Mouse (Mus musculus) ES-E14 (cell line): ENCODE data around the gene Foxd1. TPM values are rescaled to one million over a fixed set of nuclear protein-coding genes. Genes with fewer than 3 reads are reported as not detected.

Experiments used
- DNase-seq: peaks from one replicate; pipeline ENCODE4 v3.0.0-alpha.2; 2013; ENCODE audit warnings: low read depth, low spot score
- H3K27ac ChIP-seq: 2 replicates; pipeline ENCODE4 v1.5.1; 2012; ENCODE audit warnings: low read depth, mild to moderate bottlenecking, low read length, moderate library complexity, mixed read lengths; ENCODE audit not compliant: poor library complexity, insufficient read depth, severe bottlenecking
- H3K36me3 ChIP-seq: 2 replicates; pipeline ENCODE4 v1.6.1; 2012; ENCODE audit warnings: mild to moderate bottlenecking, low read length, moderate library complexity, mixed read lengths; ENCODE audit not compliant: control insufficient read depth, poor library complexity, insufficient read depth, severe bottlenecking
- H3K4me1 ChIP-seq, 2 experiments: fragments of 150-350 bp in 1 of 2; sonication (generic) in 1 of 2; 2 replicates each; pipeline ENCODE4 v1.6.1; 2012; ENCODE audit warnings: low read length in 2 of 2, mild to moderate bottlenecking in 1 of 2, mixed read lengths in 1 of 2; ENCODE audit not compliant: control insufficient read depth in 2 of 2, insufficient read depth in 2 of 2, poor library complexity in 1 of 2
- H3K4me3 ChIP-seq, 2 experiments: fragments of 150-350 bp in 1 of 2; sonication (generic) in 1 of 2; 2 replicates each; pipeline ENCODE4 v1.5.1; 2012; ENCODE audit warnings: low read length in 2 of 2, low read depth in 1 of 2, mild to moderate bottlenecking in 1 of 2, mixed read lengths in 1 of 2; ENCODE audit not compliant: insufficient read depth in 1 of 2, poor library complexity in 1 of 2, severe bottlenecking in 1 of 2
- H3K9ac ChIP-seq: 2 replicates; pipeline ENCODE4 v1.6.1; 2012; ENCODE audit warnings: low read depth, mild to moderate bottlenecking, low read length, mixed read lengths; ENCODE audit not compliant: poor library complexity, insufficient read depth, severe bottlenecking
- H3K9me3 ChIP-seq: fragments of 150-350 bp; sonication (generic); 2 replicates; pipeline ENCODE4 v1.6.1; 2012; ENCODE audit warnings: low read depth, mild to moderate bottlenecking, low read length; ENCODE audit not compliant: control insufficient read depth, insufficient read depth
- CHD2 ChIP-seq: IDR thresholded peaks from 2 replicates; pipeline ENCODE4 v1.6.1; 2014; ENCODE audit warnings: mild to moderate bottlenecking, low read depth, low read length, inconsistent platforms
- HCFC1 ChIP-seq: IDR thresholded peaks from 2 replicates; pipeline ENCODE4 v1.6.1; 2012; ENCODE audit warnings: low read length, inconsistent platforms, borderline replicate concordance; ENCODE audit not compliant: insufficient read depth
- MAFK ChIP-seq: IDR thresholded peaks from 2 replicates; pipeline ENCODE4 v1.6.1; 2014; ENCODE audit warnings: mild to moderate bottlenecking, low read depth, low read length, inconsistent platforms; ENCODE audit not compliant: insufficient read depth
- ZC3H11A ChIP-seq: IDR thresholded peaks from 2 replicates; pipeline ENCODE4 v1.6.1; 2012; ENCODE audit warnings: low read depth, mild to moderate bottlenecking, inconsistent platforms, low read length, borderline replicate concordance
- ZNF384 ChIP-seq: IDR thresholded peaks from 2 replicates; pipeline ENCODE4 v1.6.1; 2012; ENCODE audit warnings: low read depth, low read length, inconsistent platforms
- in situ Hi-C, 2 experiments: fragments of 600-800 bp; cut with MboI; formaldehyde crosslinking; loops; one replicate each; pipeline ENCODE4 v1.15.1; 2025; ENCODE audit warnings: low sequenced_read_pairs in 2 of 2, inconsistent platforms in 1 of 2; ENCODE audit not compliant: unreplicated experiment in 2 of 2
- total RNA-seq: library from RNA; depleted of rRNA; stranded (reverse); fragments of 300-350 nt; gene quantifications from 2 replicates; pipeline ENCODE4 v1.2.3, GENCODE M21; 2012

Foxd1 gene
- total RNA-seq, 1 experiment, result 0.22 TPM

GRCm38 (mm10) chr13:98308004-98308403 is 46.0 kb upstream of the Foxd1 start:
- in situ Hi-C loops, result no loop called here
- Histone ChIP-seq H3K4me1 (peaks cover 3% of the 10 kb centered on the region in 2 experiments; a peak in 3 of 4 replicates), H3K27ac (no peak overlapping the region), H3K9ac (no peak overlapping the region), H3K36me3 (peaks cover 30% of the 10 kb centered on the region), H3K9me3 (no peaks in the 10 kb centered on the region), H3K4me3 (no peak overlapping the region)
- TF ChIP-seq HCFC1 (no peak), MAFK (no peak)
- DNase-seq, result no peak

GRCm38 (mm10) chr13:98308724-98309123 is 45.3 kb upstream of the Foxd1 start:
- Histone ChIP-seq H3K36me3 (peaks cover 36% of the 10 kb centered on the region), H3K4me1 (peaks cover 3% of the 10 kb centered on the region in 2 experiments; a peak in 3 of 4 replicates), H3K4me3 (no peak overlapping the region), H3K27ac (no peak overlapping the region), H3K9me3 (no peaks in the 10 kb centered on the region), H3K9ac (no peak overlapping the region)
- no peak for DNase-seq
- in situ Hi-C loops, result no loop called here
- no peak for TF ChIP-seq CHD2
- TF ChIP-seq MAFK, result no peak
- TF ChIP-seq ZC3H11A, result no peak
- no peak for TF ChIP-seq ZNF384
- TF ChIP-seq HCFC1, result no peak

- no peaks in the 10 kb centered on the region for H3K9me3 ChIP-seq
- H3K4me3 ChIP-seq, result no peak overlapping the region
- no peak for DNase-seq
- no peak overlapping the region for H3K9ac ChIP-seq
- in situ Hi-C loops, result no loop called here
- H3K27ac ChIP-seq, result no peak overlapping the region
- TF ChIP-seq CHD2 (no peak), ZNF384 (no peak), HCFC1 (no peak), ZC3H11A (no peak), MAFK (no peak)
- peaks cover 36% of the 10 kb centered on the region for H3K36me3 ChIP-seq
- H3K4me1 ChIP-seq, result peaks cover 3 to 11% of the 10 kb centered on the region in 2 experiments; a peak in 2 of 4 replicates
These were observed 42.4 kb upstream of the Foxd1 start for GRCm38 (mm10) chr13:98311597-98311996.

GRCm38 (mm10) chr13:98313631-98314030 is 40.4 kb upstream of the Foxd1 start:
- Histone ChIP-seq H3K36me3 (peaks cover 31% of the 10 kb centered on the region), H3K4me3 (no peak overlapping the region), H3K27ac (no peak overlapping the region), H3K9ac (no peak overlapping the region; the same call in 1 of the 2 replicates), H3K4me1 (peaks cover 2 to 11% of the 10 kb centered on the region in 2 experiments; a peak in 1 of 4 replicates), H3K9me3 (no peaks in the 10 kb centered on the region)
- no peak for DNase-seq
- TF ChIP-seq ZNF384, result no peak
- no peak for TF ChIP-seq MAFK
- TF ChIP-seq HCFC1, result no peak
- no peak for TF ChIP-seq ZC3H11A
- no peak for TF ChIP-seq CHD2
- in situ Hi-C loops, result no loop called here

GRCm38 (mm10) chr13:98315124-98315523 is 38.9 kb upstream of the Foxd1 start:
- peaks cover 26% of the 10 kb centered on the region for H3K36me3 ChIP-seq
- no peaks in the 10 kb centered on the region for H3K9me3 ChIP-seq
- DNase-seq, result no peak
- in situ Hi-C loops, result no loop called here
- peak overlapping the region; percentile 33 to 87; a peak in 3 of 4 replicates for H3K4me3 ChIP-seq
- peak overlapping the region; percentile 59; the same call in 1 of the 2 replicates for H3K9ac ChIP-seq
- no peak for TF ChIP-seq ZNF384
- TF ChIP-seq MAFK, result no peak
- TF ChIP-seq CHD2, result no peak
- TF ChIP-seq HCFC1, result no peak
- H3K4me1 ChIP-seq, result peaks cover 2 to 11% of the 10 kb centered on the region in 2 experiments; a peak in 1 of 4 replicates
- H3K27ac ChIP-seq, result no peak overlapping the region
